Mouse (Mus musculus) liver, embryonic 14 days (tissue): Measurements from ENCODE around the gene Cdh19. TPM values are rescaled to one million over a fixed set of nuclear protein-coding genes. Genes with fewer than 3 reads are reported as not detected.

ENCODE experiments used
- polyA plus RNA-seq: library from polyadenylated mRNA; depleted of rRNA; stranded (reverse); fragments of >200 nt; gene quantifications from 2 replicates; pipeline ENCODE4 v1.2.3, GENCODE M21; 2012; rRNA removed

The Cdh19 gene
- polyA plus RNA-seq = 0.01 TPM in 1 of 2 replicates, not detected in the other

DNA sequence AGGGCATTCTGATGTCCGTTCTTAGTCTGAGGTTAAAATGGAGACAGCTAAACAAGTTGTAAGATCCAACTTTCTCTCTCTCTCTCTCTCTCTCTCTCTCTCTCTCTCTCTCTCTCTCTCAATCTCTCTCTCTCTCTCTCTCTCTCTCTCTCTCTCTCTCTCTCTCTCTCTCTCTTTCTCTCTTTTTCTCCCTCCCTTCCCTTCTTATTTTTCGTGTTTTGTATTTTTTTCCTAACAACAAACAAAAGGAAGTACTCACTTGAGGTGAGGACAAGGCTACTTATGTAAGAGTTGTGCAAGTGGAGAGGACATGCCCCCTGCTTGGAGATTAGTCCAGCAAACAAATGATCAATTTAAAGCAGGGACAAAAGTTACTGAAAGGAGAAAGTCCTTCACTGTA is at the start of gene Cdh19:
Gene Cdh19 (minus strand): TSS at position 101 of the 400 bp plus-strand sequence.

